Mouse (Mus musculus): ENCODE data around the gene Olfr1491.

Gene Olfr1491

DNA sequence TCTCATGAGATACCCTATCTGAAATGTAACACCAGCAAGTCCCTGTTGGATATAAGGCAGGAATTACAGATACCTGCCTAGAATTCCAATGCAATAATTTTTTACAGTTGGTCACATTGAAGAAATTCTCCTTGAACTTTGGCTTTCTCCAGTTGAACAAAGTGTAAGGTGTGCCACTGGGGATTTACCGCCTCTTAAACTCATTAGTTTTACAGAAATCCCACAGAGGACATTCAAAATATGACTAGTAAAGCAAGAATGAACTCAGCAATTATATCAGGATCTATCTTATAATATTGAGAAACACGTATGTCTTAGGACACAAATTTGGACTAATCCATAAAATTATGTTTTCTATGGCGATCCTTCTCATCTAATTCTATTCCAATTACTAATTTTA lies at the start of gene Olfr1491:
TSS of gene Olfr1491 (plus strand) at position 301 of the 400 bp plus-strand sequence.
- POLR2A ChIA-PET, result no interaction called here

GRCm38 (mm10) chr19:13650791-13651190 lies 46.3 kb upstream of the Olfr1491 start, which contains the start of gene Olfr1490:
Gene Olfr1490 (plus strand): TSS chr19:13651091.
- ChIA-PET POLR2A (no interaction called here), CTCF (no interaction called here)

More for the DNA sequence above, at the start of gene Olfr1491:
- CTCF ChIA-PET, result no interaction called here

GRCm38 (mm10) chr19:13722978-13723377 lies 25.9 kb downstream of the Olfr1491 start, which contains the start of gene Olfr1493-ps1:
Gene Olfr1493-ps1 (plus strand): TSS chr19:13723278.
- CTCF ChIA-PET, result no interaction called here
- POLR2A ChIA-PET, result no interaction called here

DNA sequence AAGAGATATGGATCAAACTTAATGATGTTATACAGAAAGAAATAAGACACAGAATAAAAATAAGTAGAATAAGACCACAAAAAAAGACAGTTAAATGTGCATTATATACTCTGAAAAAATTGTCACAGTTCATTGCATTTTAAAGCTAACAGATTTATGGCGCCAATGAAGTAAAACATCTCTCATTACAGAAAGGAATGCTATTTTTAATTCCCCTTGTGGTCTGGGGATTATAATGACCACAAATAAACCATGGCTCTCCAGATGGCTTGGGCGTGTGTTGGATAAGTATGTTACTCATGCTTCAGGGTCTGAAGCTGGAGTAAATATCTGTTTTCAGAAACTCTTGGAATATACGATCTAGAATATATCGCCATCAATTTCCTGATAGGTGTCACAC lies 42.4 kb downstream of the Olfr1491 start, which contains the start of gene Olfr1494:
TSS of gene Olfr1494 (plus strand) at position 301 of the 400 bp plus-strand sequence.
- CTCF ChIA-PET, result no interaction called here
- POLR2A ChIA-PET, result no interaction called here

DNA sequence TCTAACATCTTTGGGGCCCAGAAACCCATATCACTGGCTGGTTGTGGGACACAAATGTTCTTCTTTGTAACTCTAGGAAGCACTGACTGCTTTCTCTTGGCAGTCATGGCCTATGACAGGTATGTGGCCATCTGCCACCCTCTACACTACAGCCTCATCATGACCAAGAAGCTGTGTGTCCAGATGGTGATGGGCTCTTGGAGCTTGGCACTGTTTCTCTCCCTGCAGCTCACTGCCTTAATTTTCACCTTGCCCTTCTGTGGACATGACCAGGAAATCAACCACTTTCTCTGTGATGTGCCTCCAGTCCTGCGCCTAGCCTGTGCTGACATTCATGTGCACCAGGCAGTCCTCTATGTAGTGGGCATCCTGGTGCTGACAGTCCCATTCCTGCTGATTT lies 52.3 kb downstream of the Olfr1491 start:
- POLR2A ChIA-PET, result no interaction called here
- CTCF ChIA-PET, result no interaction called here

Data from embryonic stem cell, embryonic (primary cell).